Mouse (Mus musculus) ES-CJ7 (cell line): ENCODE measurements around the gene Tspan14.

Source experiments
- DNase-seq: peaks from one replicate; pipeline ENCODE4 v3.0.0; 2011; ENCODE audit warnings: low read depth, low spot score

The Tspan14 gene

GRCm38 (mm10) chr14:40885752-40886151 lies 80.9 kb downstream of the Tspan14 start:
- no peak for DNase-seq

GRCm38 (mm10) chr14:40885225-40885624 lies 81.4 kb downstream of the Tspan14 start:
- DNase-seq, result no peak

- no peak for DNase-seq
Measured at GRCm38 (mm10) chr14:40874565-40874964, 92.0 kb downstream of the Tspan14 start.

GRCm38 (mm10) chr14:40873961-40874360 lies 92.6 kb downstream of the Tspan14 start:
- DNase-seq, result no peak

- no peak for DNase-seq
Measured at GRCm38 (mm10) chr14:40870598-40870997, 96.0 kb downstream of the Tspan14 start.

GRCm38 (mm10) chr14:40864811-40865514 lies 101.6 kb downstream of the Tspan14 start:
- peak; percentile 91 for DNase-seq

- DNase-seq, result no peak
Measured at GRCm38 (mm10) chr14:40863659-40864058, 102.9 kb downstream of the Tspan14 start.

- DNase-seq, result peak; percentile 47
Measured at GRCm38 (mm10) chr14:40863022-40863421, 103.6 kb downstream of the Tspan14 start.
